Mouse (Mus musculus): Measurements from ENCODE around the gene Id1.

Gene Id1

GRCm38 (mm10) chr2:152723651-152724331, 12.3 kb upstream of the Id1 start:
- no peak for DNase-seq (ENCODE audit: low spot score in 2 of 2)

- no peak for DNase-seq (ENCODE audit: low spot score in 2 of 2)
Measured at GRCm38 (mm10) chr2:152724332-152724723, 11.7 kb upstream of the Id1 start.

- no peak for DNase-seq (ENCODE audit: low spot score in 2 of 2)
Measured at GRCm38 (mm10) chr2:152725178-152725750, 10.8 kb upstream of the Id1 start.

GRCm38 (mm10) chr2:152726213-152726612, 9.8 kb upstream of the Id1 start:
- no peak for DNase-seq (ENCODE audit: low spot score in 2 of 2)

- DNase-seq (ENCODE audit: low spot score in 2 of 2), result no peak
Measured at GRCm38 (mm10) chr2:152726751-152727335, 9.2 kb upstream of the Id1 start.

GRCm38 (mm10) chr2:152727795-152728510, 8.1 kb upstream of the Id1 start:
- DNase-seq (ENCODE audit: low spot score in 2 of 2), result no peak

GRCm38 (mm10) chr2:152728594-152728993, 7.5 kb upstream of the Id1 start:
- no peak for DNase-seq (ENCODE audit: low spot score in 2 of 2)

- no peak for DNase-seq (ENCODE audit: low spot score in 2 of 2)
Measured at GRCm38 (mm10) chr2:152729013-152729635, 6.9 kb upstream of the Id1 start.

GRCm38 (mm10) chr2:152729636-152730020, 6.4 kb upstream of the Id1 start:
- DNase-seq (ENCODE audit: low spot score in 2 of 2), result no peak

GRCm38 (mm10) chr2:152733201-152733600, 2.9 kb upstream of the Id1 start:
- no peak for DNase-seq (ENCODE audit: low spot score in 2 of 2)

- no peak for DNase-seq (ENCODE audit: low spot score in 2 of 2)
Measured at GRCm38 (mm10) chr2:152734501-152734900, 1.6 kb upstream of the Id1 start.

- peak; percentile 92 to 95 for DNase-seq (ENCODE audit: low spot score in 2 of 2)
Measured at GRCm38 (mm10) chr2:152734984-152735383, 1.1 kb upstream of the Id1 start.

GRCm38 (mm10) chr2:152736748-152737147, 697 bp downstream of the Id1 start:
- DNase-seq (ENCODE audit: low spot score in 2 of 2), result no peak

GRCm38 (mm10) chr2:152737306-152738221, 1.5 kb downstream of the Id1 start:
- no peak for DNase-seq (ENCODE audit: low spot score in 2 of 2)

- DNase-seq (ENCODE audit: low spot score in 2 of 2), result no peak
Measured at GRCm38 (mm10) chr2:152738341-152738740, 2.3 kb downstream of the Id1 start.

GRCm38 (mm10) chr2:152739031-152739841, 3.2 kb downstream of the Id1 start:
- no peak for DNase-seq (ENCODE audit: low spot score in 2 of 2)

- DNase-seq (ENCODE audit: low spot score in 2 of 2), result no peak
Measured at GRCm38 (mm10) chr2:152739842-152740260, 3.8 kb downstream of the Id1 start.

- no peak for DNase-seq (ENCODE audit: low spot score in 2 of 2)
Measured at GRCm38 (mm10) chr2:152740490-152740889, 4.4 kb downstream of the Id1 start.

GRCm38 (mm10) chr2:152741153-152742041, 5.3 kb downstream of the Id1 start:
- no peak for DNase-seq (ENCODE audit: low spot score in 2 of 2)
